Mouse (Mus musculus): Measurements from ENCODE around the gene Scgb2b21.
"Not testable (repeated sequence)": the region's sequence is repeated elsewhere in the genome, so short reads cannot be mapped to it uniquely, and the experiment has no call there.

The Scgb2b21 gene

DNA sequence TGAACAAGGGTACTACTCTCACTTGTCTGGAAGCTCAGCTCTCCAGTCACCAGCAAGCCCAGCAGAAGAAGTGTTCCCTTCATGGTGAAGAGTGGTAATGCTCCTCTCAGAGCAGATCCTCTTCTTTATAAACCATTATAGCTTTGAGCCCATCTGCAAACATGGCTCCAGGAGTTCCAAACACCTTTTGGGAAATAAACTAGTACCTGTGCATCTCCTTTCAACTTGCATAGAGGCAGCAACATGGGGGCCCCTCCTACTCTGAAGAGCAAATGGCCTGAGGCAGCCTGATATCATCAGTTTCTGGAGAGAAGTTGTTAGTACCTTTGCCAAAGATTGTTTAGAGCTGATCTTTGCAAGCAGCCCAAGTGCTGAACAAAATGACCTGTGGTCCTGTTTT lies at the start of gene Scgb2b21:
TSS of gene Scgb2b21 (minus strand) at position 101 of the 400 bp plus-strand sequence.
- in situ Hi-C loops (cut with MboI; ENCODE audit: unreplicated experiment in 2 of 2) = no loop called here

DNA sequence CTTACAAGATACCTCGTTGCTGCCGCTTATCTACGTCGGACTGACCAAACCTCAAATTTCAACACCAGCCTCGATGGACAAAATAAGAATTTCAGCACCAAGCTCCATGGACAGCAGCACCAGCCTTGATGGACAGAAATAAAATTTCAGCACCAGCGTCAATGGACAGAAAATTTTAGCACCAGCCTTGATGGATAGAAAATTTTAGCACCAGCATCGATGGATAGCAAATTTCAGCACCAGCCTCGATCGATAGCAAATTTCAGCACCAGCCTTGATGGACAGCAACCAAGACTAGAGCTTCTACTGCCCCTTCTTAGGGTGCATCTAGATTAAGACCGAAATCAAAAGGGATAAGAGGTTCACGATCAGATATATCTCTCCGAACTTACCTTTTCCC lies 23.2 kb upstream of the Scgb2b21 start:
- in situ Hi-C loops (cut with MboI; ENCODE audit: unreplicated experiment in 2 of 2) = not testable (repeated sequence)

Measured in v-Abl transformed pro-B cells (cell line).